Mouse (Mus musculus): Measurements from ENCODE around the gene Kdm4a.

The Kdm4a gene

GRCm38 (mm10) chr4:118179467-118180300 is at the start of gene Kdm4a:
TSS of gene Kdm4a (minus strand) at chr4:118180043.
- peak; percentile 96 for DNase-seq

GRCm38 (mm10) chr4:118229035-118229770 is 49.4 kb upstream of the Kdm4a start:
- DNase-seq, result no peak

- no peak for DNase-seq
Observed at GRCm38 (mm10) chr4:118227398-118227797, 47.6 kb upstream of the Kdm4a start.

- no peak for DNase-seq
Observed at GRCm38 (mm10) chr4:118221261-118221660, 41.4 kb upstream of the Kdm4a start.

- no peak for DNase-seq
Observed at GRCm38 (mm10) chr4:118220756-118221155, 40.9 kb upstream of the Kdm4a start.

GRCm38 (mm10) chr4:118219487-118219886 is 39.6 kb upstream of the Kdm4a start:
- no peak for DNase-seq

- DNase-seq, result no peak
Observed at GRCm38 (mm10) chr4:118218521-118218920, 38.7 kb upstream of the Kdm4a start.

DNA sequence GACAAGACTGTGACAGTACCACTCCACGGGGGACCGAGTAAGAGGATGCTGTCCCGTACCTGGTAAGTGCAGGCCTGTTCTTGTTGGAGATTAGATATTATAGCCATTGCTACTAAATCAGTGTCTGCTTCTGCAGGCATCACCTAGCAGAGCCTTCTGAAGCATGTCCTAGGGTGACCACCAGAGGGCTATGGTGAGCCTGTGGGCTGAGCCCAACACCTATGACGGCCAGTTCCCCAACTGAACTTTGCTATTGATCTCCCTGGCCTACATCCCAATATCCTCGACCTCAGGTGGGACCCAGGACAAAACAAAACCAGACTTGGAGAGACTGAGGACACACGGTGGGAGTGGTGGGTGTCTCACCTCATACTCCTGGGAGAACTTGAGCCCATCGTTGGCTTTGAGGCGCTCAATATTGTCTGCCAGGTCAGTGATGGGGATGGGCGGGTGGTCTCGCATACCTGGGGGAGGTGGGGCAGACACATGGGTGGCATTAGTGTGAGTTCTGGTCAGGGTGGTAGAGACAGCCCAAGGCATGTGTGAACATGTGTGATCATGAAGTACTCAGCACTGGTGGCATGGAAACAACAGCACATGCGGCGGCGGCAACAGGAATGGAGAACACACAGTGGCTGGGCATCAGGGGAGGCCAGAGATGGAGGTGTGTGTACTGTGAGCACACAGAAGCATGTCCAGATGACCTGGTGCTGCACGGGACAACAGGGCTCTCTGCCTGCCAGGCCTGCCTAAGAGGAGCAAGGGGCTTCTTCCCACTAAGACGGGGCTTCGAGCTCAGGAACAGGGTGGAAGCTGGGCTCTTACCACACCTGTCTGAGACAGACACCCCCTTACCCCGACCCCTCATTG is 37.1 kb upstream of the Kdm4a start:
- peak; percentile 21 for DNase-seq

DNA sequence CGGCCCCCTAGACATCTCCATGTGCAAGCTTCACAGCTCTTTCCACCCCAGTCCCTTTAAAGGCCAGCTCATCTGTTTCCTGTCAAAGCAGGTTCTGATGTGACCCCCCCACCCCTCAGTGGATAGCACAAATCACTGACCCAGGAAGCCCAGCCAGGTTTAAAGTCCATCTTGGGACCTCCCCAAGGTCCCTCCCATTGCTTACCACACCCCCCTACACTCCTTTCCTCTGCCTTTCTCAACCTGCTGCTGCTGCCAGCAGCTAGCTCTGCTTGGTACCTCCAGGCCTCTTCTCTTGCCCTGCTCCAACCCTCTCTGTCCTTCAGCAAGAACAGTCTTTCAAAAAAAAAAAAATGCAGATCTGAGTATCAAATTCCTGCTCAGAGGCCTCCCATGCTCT is 35.0 kb upstream of the Kdm4a start:
- no peak for DNase-seq

GRCm38 (mm10) chr4:118206918-118207640 is 27.2 kb upstream of the Kdm4a start:
- DNase-seq, result no peak

GRCm38 (mm10) chr4:118205906-118206305 is 26.1 kb upstream of the Kdm4a start:
- no peak for DNase-seq

DNA sequence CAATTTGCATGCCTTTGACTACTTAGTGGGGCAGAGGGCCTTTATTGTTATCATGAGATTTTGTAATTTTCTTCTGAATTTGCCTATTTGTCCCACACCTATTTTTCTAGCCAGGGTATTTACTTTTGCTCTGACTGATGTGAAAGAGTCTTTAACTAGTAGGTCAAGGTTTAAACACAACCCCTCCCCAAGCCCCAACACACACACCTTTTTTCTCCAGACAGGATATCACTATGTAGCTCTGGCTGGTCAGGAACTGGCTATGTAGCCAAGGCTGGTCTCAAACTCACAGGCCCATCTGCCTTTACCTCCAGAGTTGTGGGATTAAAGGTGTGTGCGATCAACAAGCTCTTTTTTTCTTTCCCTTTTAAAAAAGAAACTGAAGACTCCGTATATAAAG is 19.2 kb upstream of the Kdm4a start:
- no peak for DNase-seq

GRCm38 (mm10) chr4:118198606-118199005 is 18.8 kb upstream of the Kdm4a start:
- no peak for DNase-seq

GRCm38 (mm10) chr4:118196185-118196584 is 16.3 kb upstream of the Kdm4a start:
- DNase-seq, result no peak

- DNase-seq, result no peak
Observed at GRCm38 (mm10) chr4:118180301-118181080, 648 bp upstream of the Kdm4a start.

DNA sequence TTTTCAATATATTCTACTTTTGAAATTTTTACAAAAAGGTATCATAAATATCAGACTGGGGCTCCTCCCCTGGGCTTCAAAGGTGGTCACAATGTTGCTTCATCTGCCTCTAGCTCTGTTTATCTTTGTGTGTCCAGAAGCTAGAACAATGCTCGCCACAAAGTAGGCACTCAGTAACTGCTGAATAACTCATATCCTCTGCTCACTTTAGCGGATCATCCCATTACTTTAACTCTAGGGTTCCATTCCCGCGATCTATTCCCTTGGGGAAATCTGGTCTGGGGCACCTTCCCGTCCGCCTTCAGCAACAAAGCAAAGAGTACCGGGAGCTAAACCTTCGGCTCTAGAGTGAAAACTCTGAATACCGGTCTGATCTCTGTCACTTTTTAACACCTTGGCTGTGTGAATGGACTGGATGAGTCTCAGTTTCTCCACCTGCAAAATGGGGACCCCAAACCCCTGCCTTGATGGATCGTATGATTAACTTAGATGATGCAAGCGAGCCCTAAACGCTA is 834 bp downstream of the Kdm4a start:
- DNase-seq, result no peak

DNA sequence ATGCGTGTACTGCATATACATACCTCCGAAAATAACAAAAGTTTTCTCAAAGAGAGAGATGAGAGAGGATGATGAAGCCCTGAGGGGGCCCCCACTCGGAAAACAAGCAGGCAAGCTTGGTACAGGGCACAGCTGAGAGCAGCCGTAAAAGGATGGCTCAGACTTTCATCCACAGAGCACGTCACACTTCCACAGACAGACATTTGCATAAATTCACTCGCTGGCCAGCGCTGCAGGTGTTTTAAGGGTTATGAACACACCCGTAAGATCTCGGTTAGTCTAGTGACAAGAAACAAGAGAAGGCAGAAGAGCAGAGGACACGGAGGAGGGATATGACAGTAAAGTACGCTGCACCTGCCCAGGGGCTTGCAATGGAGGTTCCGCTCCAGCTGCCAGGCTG is 7.4 kb downstream of the Kdm4a start:
- DNase-seq, result no peak

DNA sequence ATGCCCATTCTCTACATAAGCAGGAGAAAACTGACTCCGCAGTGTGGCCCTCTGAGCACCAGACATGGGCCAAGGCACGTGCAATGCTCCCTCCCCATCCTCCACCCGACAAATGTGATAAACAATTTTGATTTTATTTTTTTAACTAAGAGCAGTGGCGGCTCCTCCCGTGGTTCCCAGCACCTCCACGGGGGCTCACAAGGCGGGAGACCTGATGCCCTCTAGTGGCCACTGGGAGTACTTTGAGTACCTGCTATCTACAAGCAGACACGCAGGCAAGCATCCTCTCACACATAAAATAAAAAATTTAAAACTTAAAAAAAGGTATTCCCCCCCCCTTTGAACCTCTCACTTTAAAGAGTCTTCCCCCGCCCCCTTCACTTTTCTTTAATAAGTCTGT is 8.8 kb downstream of the Kdm4a start:
- no peak for DNase-seq

- no peak for DNase-seq
Observed at GRCm38 (mm10) chr4:118162123-118162522, 17.7 kb downstream of the Kdm4a start.

DNA sequence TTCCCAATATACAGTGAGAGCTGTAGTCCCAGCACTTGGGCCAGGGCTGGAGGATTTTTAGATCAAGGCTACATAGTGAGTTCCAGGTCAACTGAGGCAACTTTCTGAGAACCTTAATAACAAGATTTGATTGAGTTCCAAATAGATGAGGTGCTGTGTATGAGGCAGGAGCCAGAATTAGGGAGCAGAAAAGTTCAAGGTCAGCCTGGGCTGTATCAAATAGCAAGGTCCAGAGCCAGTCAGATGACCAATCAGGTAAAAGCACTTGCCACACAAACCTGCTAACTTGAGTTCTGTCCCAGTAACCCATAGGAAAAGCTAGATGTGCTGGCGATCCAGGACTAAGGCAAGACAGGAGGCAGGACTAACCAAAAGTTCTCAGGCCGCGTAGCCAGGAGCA is 22.2 kb downstream of the Kdm4a start:
- DNase-seq, result no peak

GRCm38 (mm10) chr4:118156559-118156958 is 23.3 kb downstream of the Kdm4a start:
- peak; percentile 75 for DNase-seq
